Mouse (Mus musculus): Measurements from ENCODE around the gene Setd1b.
"Not testable (repeated sequence)": the region's sequence is repeated elsewhere in the genome, so short reads cannot be mapped to it uniquely, and the experiment has no call there.

The Setd1b gene

GRCm38 (mm10) chr5:123201523-123201892 lies 59.5 kb downstream of the Setd1b start:
- no peak for DNase-seq (ENCODE audit: low spot score in 2 of 2)

GRCm38 (mm10) chr5:123201987-123202386 lies 60.0 kb downstream of the Setd1b start:
- DNase-seq (ENCODE audit: low spot score in 2 of 2), result no peak

GRCm38 (mm10) chr5:123202771-123203170 lies 60.8 kb downstream of the Setd1b start:
- DNase-seq (ENCODE audit: low spot score in 2 of 2), result not testable (repeated sequence)

GRCm38 (mm10) chr5:123203591-123203990 lies 61.6 kb downstream of the Setd1b start:
- DNase-seq (ENCODE audit: low spot score in 2 of 2), result not testable (repeated sequence)

Measured in cerebellum, postnatal 4 days (tissue).